Mouse (Mus musculus): Measurements from ENCODE around the gene P4hb.
"Not testable (repeated sequence)": the region's sequence is repeated elsewhere in the genome, so short reads cannot be mapped to it uniquely, and the experiment has no call there.

Gene P4hb

GRCm38 (mm10) chr11:120534093-120534492, 39.0 kb downstream of the P4hb start:
- no peak for DNase-seq

GRCm38 (mm10) chr11:120531646-120532045, 41.4 kb downstream of the P4hb start:
- DNase-seq = no peak

- no peak for DNase-seq
Observed at GRCm38 (mm10) chr11:120530085-120530964, 42.7 kb downstream of the P4hb start, which contains the start of gene Gcgr. Gene Gcgr (plus strand): TSS chr11:120530699.

GRCm38 (mm10) chr11:120528903-120529302, 44.1 kb downstream of the P4hb start:
- no peak for DNase-seq

GRCm38 (mm10) chr11:120527690-120528354, 45.2 kb downstream of the P4hb start:
- DNase-seq = no peak

GRCm38 (mm10) chr11:120525959-120526358, 47.1 kb downstream of the P4hb start:
- no peak for DNase-seq

- no peak for DNase-seq
Observed at GRCm38 (mm10) chr11:120522581-120522980, 50.5 kb downstream of the P4hb start.

GRCm38 (mm10) chr11:120520967-120521540, 52.0 kb downstream of the P4hb start:
- no peak for DNase-seq

GRCm38 (mm10) chr11:120520498-120520897, 52.6 kb downstream of the P4hb start:
- DNase-seq = no peak

- DNase-seq = peak; percentile 83
Observed at GRCm38 (mm10) chr11:120519738-120520137, 53.3 kb downstream of the P4hb start.

GRCm38 (mm10) chr11:120518558-120518957, 54.5 kb downstream of the P4hb start:
- peak; percentile 43 for DNase-seq

- peak; percentile 70 for DNase-seq
Observed at GRCm38 (mm10) chr11:120518027-120518426, 55.0 kb downstream of the P4hb start.

GRCm38 (mm10) chr11:120517147-120517546, 55.9 kb downstream of the P4hb start:
- DNase-seq = no peak

GRCm38 (mm10) chr11:120515611-120516010, 57.4 kb downstream of the P4hb start:
- DNase-seq = peak; percentile 93

- DNase-seq = not testable (repeated sequence)
Observed at GRCm38 (mm10) chr11:120514262-120514661, 58.8 kb downstream of the P4hb start.

- DNase-seq = no peak
Observed at GRCm38 (mm10) chr11:120512790-120513453, 60.1 kb downstream of the P4hb start.

- DNase-seq = no peak
Observed at GRCm38 (mm10) chr11:120510375-120511030, 62.5 kb downstream of the P4hb start.

Measured in lung, postnatal 10 days (tissue).